Mouse (Mus musculus): Measurements from ENCODE around the gene Pkig. TPM values are rescaled to one million over a fixed set of nuclear protein-coding genes. Genes with fewer than 3 reads are reported as not detected.
"Not testable (repeated sequence)": the region's sequence is repeated elsewhere in the genome, so short reads cannot be mapped to it uniquely, and the experiment has no call there.

Pkig gene
- polyA plus RNA-seq, 1 experiment from 2014 or later, result 83.1 TPM

- H3K27ac ChIP-seq (ENCODE audit: low read length); H3K36me3 ChIP-seq (ENCODE audit: control insufficient read depth, insufficient read depth); H3K4me3 ChIP-seq (ENCODE audit: low read depth, low read length); H3K9me3 ChIP-seq (replicated peaks; ENCODE audit: control insufficient read depth, low read length); H3K27me3 ChIP-seq (ENCODE audit: control insufficient read depth, insufficient read depth, low read depth, low read length); H3K4me2 ChIP-seq (ENCODE audit: low read depth, low read length); H3K9ac ChIP-seq (ENCODE audit: low read depth, low read length); ATAC-seq (ENCODE audit: low read depth): not testable (repeated sequence)
- H3K4me1 ChIP-seq (ENCODE audit: control insufficient read depth, low read depth, low read length), result peaks cover 20% of the 10 kb centered on the region
- 84% methylated on average over 8 of the region's 12 CpGs for WGBS (ENCODE audit: insufficient replicate concordance)
Observed at GRCm38 (mm10) chr2:163655699-163656098, 2.5 kb upstream of the Pkig start.

- 85% methylated on average over 2 of the region's 2 CpGs for WGBS (ENCODE audit: insufficient replicate concordance)
- Histone ChIP-seq H3K27ac (ENCODE audit: low read length) (no peak overlapping the region), H3K9me3 (replicated peaks; ENCODE audit: control insufficient read depth, low read length) (no peaks in the 10 kb centered on the region), H3K9ac (ENCODE audit: low read depth, low read length) (no peak overlapping the region), H3K36me3 (ENCODE audit: control insufficient read depth, insufficient read depth) (no peaks in the 10 kb centered on the region), H3K27me3 (ENCODE audit: control insufficient read depth, insufficient read depth, low read depth, low read length) (no peaks in the 10 kb centered on the region), H3K4me3 (ENCODE audit: low read depth, low read length) (no peak overlapping the region), H3K4me1 (ENCODE audit: control insufficient read depth, low read depth, low read length) (peaks cover 31% of the 10 kb centered on the region), H3K4me2 (ENCODE audit: low read depth, low read length) (peak overlapping the region; percentile 90; the same call in 1 of the 2 replicates)
- ATAC-seq (ENCODE audit: low read depth), result no peak
Observed at GRCm38 (mm10) chr2:163657486-163657885, 700 bp upstream of the Pkig start.

- Histone ChIP-seq H3K9me3 (replicated peaks; ENCODE audit: control insufficient read depth, low read length) (no peaks in the 10 kb centered on the region), H3K9ac (ENCODE audit: low read depth, low read length) (peak overlapping the region; percentile 96), H3K4me3 (ENCODE audit: low read depth, low read length) (peak overlapping the region; percentile 94), H3K27me3 (ENCODE audit: control insufficient read depth, insufficient read depth, low read depth, low read length) (no peaks in the 10 kb centered on the region), H3K4me1 (ENCODE audit: control insufficient read depth, low read depth, low read length) (peaks cover 31% of the 10 kb centered on the region), H3K27ac (ENCODE audit: low read length) (peak overlapping the region; percentile 88), H3K36me3 (ENCODE audit: control insufficient read depth, insufficient read depth) (no peaks in the 10 kb centered on the region), H3K4me2 (ENCODE audit: low read depth, low read length) (peak overlapping the region; percentile 90)
- 1% methylated on average over 8 of the region's 8 CpGs for WGBS (ENCODE audit: insufficient replicate concordance)
- ATAC-seq (ENCODE audit: low read depth), result 0 out of 2 replicates have a peak, but pooled peaks have one; percentile 3
Observed at GRCm38 (mm10) chr2:163658941-163659340, 755 bp downstream of the Pkig start.

- peak overlapping the region; percentile 94 for H3K4me3 ChIP-seq (ENCODE audit: low read depth, low read length)
- no peaks in the 10 kb centered on the region for H3K27me3 ChIP-seq (ENCODE audit: control insufficient read depth, insufficient read depth, low read depth, low read length)
- ATAC-seq (ENCODE audit: low read depth), result no peak
- no peaks in the 10 kb centered on the region for H3K36me3 ChIP-seq (ENCODE audit: control insufficient read depth, insufficient read depth)
- peaks cover 31% of the 10 kb centered on the region for H3K4me1 ChIP-seq (ENCODE audit: control insufficient read depth, low read depth, low read length)
- peak overlapping the region; percentile 88; the same call in 1 of the 2 replicates for H3K27ac ChIP-seq (ENCODE audit: low read length)
- peak overlapping the region; percentile 90 for H3K4me2 ChIP-seq (ENCODE audit: low read depth, low read length)
- peak overlapping the region; percentile 96 for H3K9ac ChIP-seq (ENCODE audit: low read depth, low read length)
- WGBS (ENCODE audit: insufficient replicate concordance), result 74% methylated on average over 12 of the region's 12 CpGs
- H3K9me3 ChIP-seq (replicated peaks; ENCODE audit: control insufficient read depth, low read length), result no peaks in the 10 kb centered on the region
Observed at GRCm38 (mm10) chr2:163659431-163659830, 1.2 kb downstream of the Pkig start.

GRCm38 (mm10) chr2:163660103-163660701 lies 2.0 kb downstream of the Pkig start:
- Histone ChIP-seq H3K27ac (ENCODE audit: low read length) (peak overlapping the region; percentile 38; the same call in 1 of the 2 replicates), H3K27me3 (ENCODE audit: control insufficient read depth, insufficient read depth, low read depth, low read length) (no peaks in the 10 kb centered on the region), H3K4me2 (ENCODE audit: low read depth, low read length) (peak overlapping the region; percentile 14; the same call in 1 of the 2 replicates), H3K36me3 (ENCODE audit: control insufficient read depth, insufficient read depth) (no peaks in the 10 kb centered on the region), H3K9me3 (replicated peaks; ENCODE audit: control insufficient read depth, low read length) (no peaks in the 10 kb centered on the region), H3K4me1 (ENCODE audit: control insufficient read depth, low read depth, low read length) (peaks cover 31% of the 10 kb centered on the region), H3K4me3 (ENCODE audit: low read depth, low read length) (no peak overlapping the region), H3K9ac (ENCODE audit: low read depth, low read length) (peak overlapping the region; percentile 26)
- 43% methylated on average over 5 of the region's 5 CpGs for WGBS (ENCODE audit: insufficient replicate concordance)
- ATAC-seq (ENCODE audit: low read depth), result no peak

DNA sequence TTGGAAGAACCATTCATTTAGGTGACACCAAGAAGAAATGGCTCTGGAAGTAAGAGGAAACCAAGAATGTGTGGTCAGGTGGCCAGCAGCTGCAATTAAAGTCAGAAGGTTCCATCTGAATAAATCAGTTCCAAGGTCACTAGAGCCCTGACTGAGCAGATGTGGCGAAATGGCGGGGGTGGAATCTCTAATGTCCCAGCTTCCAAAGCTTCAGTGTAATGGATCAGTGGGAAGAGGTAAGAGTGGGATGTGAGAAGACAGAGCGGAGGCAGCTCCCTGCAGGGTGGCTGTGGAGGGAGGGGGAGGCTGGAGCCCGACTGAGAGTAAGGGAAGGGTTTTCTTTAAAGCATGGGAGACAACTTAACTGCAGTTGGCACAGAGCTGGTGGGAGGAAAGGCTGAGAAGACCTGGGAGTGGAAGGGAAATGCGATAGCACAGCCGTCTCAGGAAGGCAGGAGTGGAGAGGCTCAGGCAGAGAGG lies 3.2 kb downstream of the Pkig start:
- H3K36me3 ChIP-seq (ENCODE audit: control insufficient read depth, insufficient read depth), result no peaks in the 10 kb centered on the region
- ATAC-seq (ENCODE audit: low read depth), result no peak
- no peak overlapping the region for H3K4me3 ChIP-seq (ENCODE audit: low read depth, low read length)
- 65% methylated on average over 6 of the region's 6 CpGs for WGBS (ENCODE audit: insufficient replicate concordance)
- no peak overlapping the region for H3K9ac ChIP-seq (ENCODE audit: low read depth, low read length)
- H3K27me3 ChIP-seq (ENCODE audit: control insufficient read depth, insufficient read depth, low read depth, low read length), result no peaks in the 10 kb centered on the region
- no peak overlapping the region for H3K4me2 ChIP-seq (ENCODE audit: low read depth, low read length)
- H3K27ac ChIP-seq (ENCODE audit: low read length), result 0 out of 2 replicates have a peak overlapping the region, but pooled peaks have one; percentile 19
- peaks cover 31% of the 10 kb centered on the region for H3K4me1 ChIP-seq (ENCODE audit: control insufficient read depth, low read depth, low read length)
- no peaks in the 10 kb centered on the region for H3K9me3 ChIP-seq (replicated peaks; ENCODE audit: control insufficient read depth, low read length)

- no peak for ATAC-seq (ENCODE audit: low read depth)
- no peaks in the 10 kb centered on the region for H3K9me3 ChIP-seq (replicated peaks; ENCODE audit: control insufficient read depth, low read length)
- 0 out of 2 replicates have a peak overlapping the region, but pooled peaks have one; percentile 39 for H3K27ac ChIP-seq (ENCODE audit: low read length)
- peaks cover 31% of the 10 kb centered on the region for H3K4me1 ChIP-seq (ENCODE audit: control insufficient read depth, low read depth, low read length)
- no peak overlapping the region for H3K4me2 ChIP-seq (ENCODE audit: low read depth, low read length)
- no peaks in the 10 kb centered on the region for H3K36me3 ChIP-seq (ENCODE audit: control insufficient read depth, insufficient read depth)
- no peak overlapping the region for H3K4me3 ChIP-seq (ENCODE audit: low read depth, low read length)
- H3K9ac ChIP-seq (ENCODE audit: low read depth, low read length), result no peak overlapping the region
- no peaks in the 10 kb centered on the region for H3K27me3 ChIP-seq (ENCODE audit: control insufficient read depth, insufficient read depth, low read depth, low read length)
- WGBS (ENCODE audit: insufficient replicate concordance), result 84% methylated on average over 5 of the region's 5 CpGs
Observed at GRCm38 (mm10) chr2:163662076-163662475, 3.9 kb downstream of the Pkig start.

GRCm38 (mm10) chr2:163662698-163663221 lies 4.6 kb downstream of the Pkig start:
- Histone ChIP-seq H3K27ac (ENCODE audit: low read length) (no peak overlapping the region), H3K4me1 (ENCODE audit: control insufficient read depth, low read depth, low read length) (peaks cover 31% of the 10 kb centered on the region), H3K9me3 (replicated peaks; ENCODE audit: control insufficient read depth, low read length) (no peaks in the 10 kb centered on the region), H3K4me2 (ENCODE audit: low read depth, low read length) (no peak overlapping the region), H3K9ac (ENCODE audit: low read depth, low read length) (no peak overlapping the region), H3K36me3 (ENCODE audit: control insufficient read depth, insufficient read depth) (no peaks in the 10 kb centered on the region), H3K4me3 (ENCODE audit: low read depth, low read length) (no peak overlapping the region), H3K27me3 (ENCODE audit: control insufficient read depth, insufficient read depth, low read depth, low read length) (no peaks in the 10 kb centered on the region)
- no peak for ATAC-seq (ENCODE audit: low read depth)
- WGBS (ENCODE audit: insufficient replicate concordance), result 53% methylated on average over 2 of the region's 2 CpGs

- H3K27me3 ChIP-seq (ENCODE audit: control insufficient read depth, insufficient read depth, low read depth, low read length), result no peaks in the 10 kb centered on the region
- H3K36me3 ChIP-seq (ENCODE audit: control insufficient read depth, insufficient read depth), result no peaks in the 10 kb centered on the region
- H3K9me3 ChIP-seq (replicated peaks; ENCODE audit: control insufficient read depth, low read length), result no peaks in the 10 kb centered on the region
- no peak overlapping the region for H3K27ac ChIP-seq (ENCODE audit: low read length)
- no peak for ATAC-seq (ENCODE audit: low read depth)
- H3K9ac ChIP-seq (ENCODE audit: low read depth, low read length), result no peak overlapping the region
- H3K4me1 ChIP-seq (ENCODE audit: control insufficient read depth, low read depth, low read length), result peaks cover 27% of the 10 kb centered on the region
- no peak overlapping the region for H3K4me2 ChIP-seq (ENCODE audit: low read depth, low read length)
- 68% methylated on average over 3 of the region's 3 CpGs for WGBS (ENCODE audit: insufficient replicate concordance)
- no peak overlapping the region for H3K4me3 ChIP-seq (ENCODE audit: low read depth, low read length)
Observed at GRCm38 (mm10) chr2:163663930-163664329, 5.7 kb downstream of the Pkig start.
